Mouse (Mus musculus) CH12F3 (cell line): ENCODE results near the gene Aqp5.

ENCODE experiments used
- in situ Hi-C: fragments of 300-500 bp; cut with MboI; formaldehyde crosslinking; loops from 2 replicates; pipeline ENCODE4 v1.14.3; 2020; ENCODE audit warnings: low sequenced_read_pairs

Gene Aqp5

GRCm38 (mm10) chr15:99590429-99591084 lies at the start of gene Aqp5:
TSS of gene Aqp5 (plus strand) at chr15:99590782.
- in situ Hi-C loops = no loop called here

DNA sequence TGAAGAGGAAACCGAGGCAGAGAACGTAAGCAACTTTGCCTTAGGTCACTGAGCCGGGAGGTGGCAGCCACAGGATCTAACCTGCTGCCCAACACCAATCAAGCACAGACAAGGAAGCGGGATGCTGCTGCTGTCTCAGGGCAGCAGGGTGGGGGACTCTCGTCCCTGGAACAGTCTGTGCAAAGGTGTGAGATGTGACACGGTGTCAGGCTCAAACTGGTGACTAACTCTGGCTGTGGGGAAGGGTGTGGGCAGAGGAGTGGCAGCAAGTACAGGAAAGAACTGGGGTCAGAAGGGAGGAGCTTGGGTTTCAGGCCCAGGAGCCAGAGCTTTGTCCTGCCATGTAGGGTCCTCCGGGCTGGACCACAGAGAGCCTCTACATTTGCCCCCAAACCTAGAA lies 46.5 kb upstream of the Aqp5 start:
- in situ Hi-C loops = no loop called here

DNA sequence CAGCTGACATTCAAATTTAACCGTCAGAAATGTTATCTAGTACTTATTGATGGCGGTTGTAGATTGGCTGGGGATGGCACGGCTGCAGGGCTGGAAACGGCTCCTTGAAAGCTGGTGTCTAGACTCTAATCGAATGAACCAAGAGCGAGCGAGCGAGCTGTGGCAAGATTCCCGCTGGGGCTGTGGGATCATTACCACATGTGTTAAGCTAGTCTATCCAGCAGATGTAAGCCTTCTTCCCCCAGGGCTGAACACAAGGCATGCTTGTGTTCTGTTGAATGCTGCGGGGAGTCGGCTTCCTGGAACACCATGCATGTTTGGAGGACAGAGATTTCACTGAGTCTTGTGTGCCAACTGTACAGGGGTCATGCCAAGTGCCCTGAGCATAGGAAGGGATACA lies 44.0 kb upstream of the Aqp5 start:
- in situ Hi-C loops = no loop called here

GRCm38 (mm10) chr15:99547732-99548131 lies 42.9 kb upstream of the Aqp5 start:
- in situ Hi-C loops = no loop called here

DNA sequence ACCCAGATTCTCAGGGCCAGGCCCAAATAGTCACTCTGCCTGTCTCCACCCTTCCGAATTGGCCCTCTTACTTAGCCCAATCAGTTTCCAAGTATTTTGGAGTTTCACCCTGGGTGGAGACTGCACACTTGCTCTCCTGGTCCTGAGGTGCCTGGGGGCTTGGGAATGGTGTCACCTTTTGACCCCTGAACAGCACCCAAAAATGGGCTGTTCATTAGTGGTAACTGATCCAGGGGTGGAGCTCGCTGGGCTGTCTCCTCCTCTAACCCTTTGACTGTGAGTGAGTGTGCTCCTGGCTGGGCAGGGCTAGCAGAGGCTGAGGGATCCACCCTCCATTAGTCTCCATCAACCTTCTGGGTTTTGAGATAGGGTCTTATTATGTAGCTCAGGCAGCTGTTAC lies 40.7 kb upstream of the Aqp5 start:
- in situ Hi-C loops = no loop called here

DNA sequence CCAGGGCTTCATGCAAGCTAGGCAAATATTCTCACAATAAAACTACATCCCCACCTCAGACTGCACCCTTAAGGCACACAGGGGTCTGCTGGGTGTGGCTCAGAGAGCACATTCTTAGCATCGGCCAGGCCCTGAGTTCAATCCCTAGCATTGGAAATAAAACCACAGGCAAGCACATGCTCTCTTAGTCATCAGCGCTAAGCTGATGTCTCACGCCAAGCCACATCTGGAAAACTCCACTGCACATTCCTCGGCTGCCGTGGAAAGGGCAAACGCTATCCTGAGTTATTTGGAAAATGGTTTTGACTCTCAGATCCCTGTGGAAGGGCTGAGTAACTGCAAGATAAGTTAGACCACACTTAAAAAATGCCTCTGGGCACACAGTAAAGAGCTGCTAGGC lies 36.8 kb upstream of the Aqp5 start:
- in situ Hi-C loops = no loop called here

- in situ Hi-C loops = no loop called here
Observed at GRCm38 (mm10) chr15:99558947-99559346, 31.6 kb upstream of the Aqp5 start.

DNA sequence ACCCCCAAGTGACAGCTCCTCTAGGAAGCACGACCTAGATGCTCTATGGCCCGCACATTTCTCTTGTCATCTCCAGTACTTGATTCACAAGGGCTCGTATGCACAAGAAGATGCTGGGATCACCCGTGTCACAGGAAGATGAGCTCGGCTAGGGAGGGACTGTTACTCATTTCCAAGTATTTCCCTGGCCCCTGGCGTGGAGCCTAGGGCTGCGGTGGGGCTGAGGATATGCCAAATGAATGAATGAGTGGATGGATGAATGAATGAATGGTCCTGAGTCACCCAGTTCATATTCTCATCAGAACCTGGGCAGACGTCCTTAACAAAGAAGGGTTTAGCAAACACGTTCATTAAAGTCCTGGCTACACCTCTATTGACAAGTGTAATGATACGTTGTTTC lies 30.3 kb upstream of the Aqp5 start:
- in situ Hi-C loops = no loop called here

DNA sequence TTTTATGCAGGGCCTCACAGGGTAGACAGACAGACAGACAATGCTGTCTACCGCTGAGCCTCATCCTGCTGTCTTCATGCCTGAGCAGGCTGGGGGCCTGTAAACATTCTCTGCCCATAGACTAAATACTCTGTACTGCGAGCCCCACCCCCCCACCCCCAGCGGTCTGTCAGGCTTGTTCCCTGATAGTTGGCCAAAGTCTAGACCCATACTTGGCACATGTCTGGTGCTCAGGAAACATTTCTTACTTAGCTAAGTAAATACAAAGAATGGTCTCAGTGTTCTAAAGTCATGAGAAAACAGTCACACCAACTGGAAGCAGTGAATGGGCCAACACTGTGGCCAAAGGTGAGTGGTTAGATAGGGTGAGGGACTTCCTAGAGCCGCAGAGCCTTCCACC lies 23.2 kb upstream of the Aqp5 start:
- in situ Hi-C loops = no loop called here

GRCm38 (mm10) chr15:99568682-99569081 lies 21.9 kb upstream of the Aqp5 start:
- in situ Hi-C loops = no loop called here

GRCm38 (mm10) chr15:99569123-99569522 lies 21.5 kb upstream of the Aqp5 start:
- in situ Hi-C loops = no loop called here

DNA sequence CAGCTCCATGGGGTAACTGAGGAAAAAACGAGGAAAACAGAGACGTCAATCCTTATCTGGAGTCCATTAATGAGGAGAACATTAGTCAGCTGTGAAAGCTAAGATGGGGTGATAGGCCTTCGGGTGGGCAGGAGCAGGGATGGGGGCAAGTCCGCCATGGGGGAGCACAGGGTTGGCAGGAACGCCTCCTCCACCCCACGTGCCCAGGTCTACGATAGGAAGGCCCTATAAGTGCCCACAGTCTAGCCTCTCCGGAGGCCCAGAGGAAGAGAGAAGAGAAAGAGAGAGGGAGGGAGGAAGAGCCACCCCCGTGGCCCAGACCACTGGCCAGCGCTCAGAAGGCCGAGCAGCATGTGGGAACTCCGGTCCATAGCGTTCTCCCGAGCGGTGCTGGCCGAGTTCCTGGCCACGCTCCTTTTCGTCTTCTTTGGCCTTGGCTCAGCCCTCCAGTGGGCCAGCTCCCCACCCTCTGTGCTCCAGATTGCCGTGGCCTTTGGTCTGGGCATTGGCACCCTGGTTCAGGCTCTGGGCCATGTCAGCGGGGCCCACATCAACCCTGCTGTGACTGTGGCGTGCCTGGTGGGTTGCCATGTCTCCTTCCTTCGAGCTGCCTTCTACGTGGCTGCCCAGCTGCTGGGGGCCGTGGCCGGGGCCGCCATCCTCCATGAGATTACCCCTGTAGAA lies 11.6 kb upstream of the Aqp5 start, which contains the start of gene Aqp2:
TSS of gene Aqp2 (plus strand) at position 254 of the 684 bp plus-strand sequence.
- in situ Hi-C loops = no loop called here

DNA sequence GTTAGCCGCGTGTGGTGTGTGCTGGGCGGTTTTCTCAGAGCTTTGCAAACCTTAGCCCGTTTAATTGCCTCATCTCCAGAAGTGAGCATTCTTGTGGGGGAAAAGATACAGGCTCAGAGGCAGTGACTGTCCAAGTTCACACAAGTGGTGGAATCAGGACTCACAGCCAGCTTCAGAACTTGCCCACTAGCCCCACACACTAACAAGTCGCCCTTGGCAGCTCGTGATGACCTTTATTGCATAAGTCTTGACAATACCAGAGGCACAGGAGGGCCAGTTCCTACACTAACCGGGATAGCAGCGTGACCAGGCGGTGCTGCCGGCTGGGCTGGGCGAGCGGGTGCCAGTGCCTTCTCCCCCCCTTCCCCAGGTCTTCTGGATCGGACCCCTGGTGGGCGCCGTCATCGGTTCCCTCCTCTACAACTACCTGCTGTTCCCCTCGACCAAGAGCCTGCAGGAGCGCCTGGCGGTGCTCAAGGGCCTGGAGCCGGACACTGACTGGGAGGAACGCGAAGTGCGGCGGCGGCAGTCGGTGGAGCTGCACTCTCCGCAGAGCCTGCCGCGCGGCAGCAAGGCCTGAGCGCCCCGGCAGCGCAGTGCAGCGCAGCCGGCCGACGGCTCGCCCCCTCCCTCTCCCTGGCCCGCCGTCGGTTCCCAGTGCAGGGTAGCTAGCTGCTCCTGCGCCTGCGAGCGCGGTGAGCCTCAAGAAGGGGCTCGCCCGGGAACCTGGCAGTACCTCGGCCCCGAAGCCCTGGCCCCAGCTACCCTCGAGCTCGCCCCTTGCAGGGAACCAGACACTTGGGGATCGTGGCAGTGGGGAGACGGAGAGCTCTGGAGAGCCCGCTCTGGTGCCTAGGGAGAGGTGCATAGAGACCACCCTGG lies 6.9 kb upstream of the Aqp5 start:
- in situ Hi-C loops = no loop called here

- in situ Hi-C loops = no loop called here
Observed at GRCm38 (mm10) chr15:99584407-99585202, 6.0 kb upstream of the Aqp5 start.

- in situ Hi-C loops = no loop called here
Observed at GRCm38 (mm10) chr15:99585741-99586140, 4.8 kb upstream of the Aqp5 start.

GRCm38 (mm10) chr15:99586525-99586924 lies 4.1 kb upstream of the Aqp5 start:
- in situ Hi-C loops = no loop called here

DNA sequence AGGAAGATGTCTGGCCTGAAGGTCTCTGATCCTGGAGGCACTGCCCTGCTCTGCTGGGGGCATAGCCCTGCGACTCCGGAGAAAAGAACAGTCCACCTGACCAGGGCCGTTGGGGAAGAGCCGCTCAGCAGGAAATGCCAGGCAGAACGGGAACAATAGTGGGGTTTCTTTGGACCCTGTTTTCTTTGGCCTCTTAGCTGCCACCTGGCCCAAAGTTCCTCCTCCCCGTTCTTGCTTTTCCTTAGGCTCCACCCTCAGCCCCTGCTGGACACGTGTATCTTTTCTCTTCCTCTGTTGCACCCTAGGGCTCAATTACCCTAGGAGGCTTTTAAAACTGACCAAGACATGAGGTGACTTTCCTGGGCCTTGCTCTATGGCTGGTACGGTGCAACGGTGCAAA lies 1.3 kb upstream of the Aqp5 start:
- in situ Hi-C loops = no loop called here

DNA sequence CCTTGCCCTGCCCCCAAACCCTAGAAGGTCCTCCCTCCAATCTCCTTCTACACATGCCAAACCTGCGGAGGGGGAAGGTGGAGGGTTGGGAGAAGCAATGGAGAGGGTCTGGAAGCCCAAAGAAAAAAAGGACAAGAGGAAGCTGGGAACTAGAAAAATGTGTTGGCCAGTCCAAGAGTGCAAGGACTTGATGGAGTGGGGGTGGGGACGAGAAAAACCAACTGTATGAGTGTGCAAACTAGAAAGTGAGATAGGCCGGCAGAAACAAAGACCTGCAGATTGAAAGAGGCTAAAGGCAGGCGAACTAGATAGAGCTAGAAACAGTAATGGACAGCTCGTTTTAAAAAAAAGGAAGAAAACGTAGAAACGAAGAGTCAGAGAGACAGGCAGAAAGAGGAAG lies 878 bp upstream of the Aqp5 start:
- in situ Hi-C loops = no loop called here

GRCm38 (mm10) chr15:99592177-99592576 lies 1.6 kb downstream of the Aqp5 start:
- in situ Hi-C loops = no loop called here

DNA sequence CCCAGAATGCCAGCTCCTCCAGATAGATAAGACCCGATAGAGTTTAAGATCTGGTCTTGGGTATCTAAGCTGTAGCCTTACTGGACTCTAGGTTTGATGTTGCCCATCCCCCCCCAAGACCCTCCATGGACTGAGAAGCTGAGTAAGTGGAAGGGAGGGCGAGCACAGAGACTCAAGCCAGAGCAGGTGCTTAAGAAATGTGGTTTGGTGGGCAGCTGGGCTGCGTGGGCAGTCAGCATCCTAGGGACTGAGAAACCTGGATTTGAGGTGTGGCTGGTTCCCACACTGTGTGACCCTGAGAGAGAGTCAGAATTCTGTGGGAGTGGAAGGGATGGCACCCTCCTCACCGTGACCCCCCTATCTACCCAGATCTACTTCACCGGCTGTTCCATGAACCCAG lies 2.3 kb downstream of the Aqp5 start:
- in situ Hi-C loops = no loop called here

GRCm38 (mm10) chr15:99594951-99595350 lies 4.4 kb downstream of the Aqp5 start:
- in situ Hi-C loops = loop anchor here (5.0 kb wide), 1 partner anchor 77 kb away; the partner anchor contains the start of gene Asic1
